Mouse (Mus musculus): Measurements from ENCODE around the gene Imp3. TPM values are rescaled to one million over a fixed set of nuclear protein-coding genes. Genes with fewer than 3 reads are reported as not detected.

Gene Imp3
- total and polyA plus RNA-seq, 3 experiments, result 154 to 160 TPM; not detected in 1

Other genes starting within 250 kb of the Imp3 start
- not detected in 2 replicates for gene Lingo1, start 141.0 kb upstream of the Imp3 start, total RNA-seq (2012; rRNA removed)
- not detected for gene Lingo1, start 141.0 kb upstream of the Imp3 start, polyA plus RNA-seq (2012; ENCODE audit: insufficient read depth in 1 of 2, insufficient read length in 2 of 2, low read depth in 1 of 2, low replicate concordance in 2 of 2, missing spikeins in 1 of 2)
- gene Odf3l1, start 72.8 kb upstream of the Imp3 start, total RNA-seq (2012; rRNA removed), result not detected in 2 replicates
- gene Odf3l1, start 72.8 kb upstream of the Imp3 start, polyA plus RNA-seq (2012; ENCODE audit: insufficient read depth in 1 of 2, insufficient read length in 2 of 2, low read depth in 1 of 2, low replicate concordance in 2 of 2, missing spikeins in 1 of 2), result not detected
- 0.16 and 0.23 TPM in 2 replicates for gene Cspg4, start 72.4 kb upstream of the Imp3 start, total RNA-seq (2012; rRNA removed)
- under 1 TPM in 1 of 2 experiments, not detected in 1; 0.15 TPM for gene Cspg4, start 72.4 kb upstream of the Imp3 start, polyA plus RNA-seq (2012; ENCODE audit: insufficient read depth in 1 of 2, insufficient read length in 2 of 2, low read depth in 1 of 2, low replicate concordance in 2 of 2, missing spikeins in 1 of 2)
- 2.2 and 2.3 TPM in 2 replicates for gene Snx33, start 9.1 kb upstream of the Imp3 start, total RNA-seq (2012; rRNA removed)
- gene Snx33, start 9.1 kb upstream of the Imp3 start, polyA plus RNA-seq (2012; ENCODE audit: insufficient read depth in 1 of 2, insufficient read length in 2 of 2, low read depth in 1 of 2, low replicate concordance in 2 of 2, missing spikeins in 1 of 2), result 1 to 10 TPM in 1 of 2 experiments, not detected in 1; 3.5 TPM
- gene Snupn, start 13.4 kb downstream of the Imp3 start, total RNA-seq (2012; rRNA removed), result 13.0 and 14.6 TPM in 2 replicates
- gene Snupn, start 13.4 kb downstream of the Imp3 start, polyA plus RNA-seq (2012; ENCODE audit: insufficient read depth in 1 of 2, insufficient read length in 2 of 2, low read depth in 1 of 2, low replicate concordance in 2 of 2, missing spikeins in 1 of 2), result 10 to 100 TPM in 1 of 2 experiments, not detected in 1; 14.7 TPM
- gene Ptpn9, start 57.4 kb downstream of the Imp3 start, total RNA-seq (2012; rRNA removed), result 10.6 and 12.0 TPM in 2 replicates
- gene Ptpn9, start 57.4 kb downstream of the Imp3 start, polyA plus RNA-seq (2012; ENCODE audit: insufficient read depth in 1 of 2, insufficient read length in 2 of 2, low read depth in 1 of 2, low replicate concordance in 2 of 2, missing spikeins in 1 of 2), result 10 to 100 TPM in 1 of 2 experiments, not detected in 1; 24.3 TPM
- 27.0 and 37.5 TPM in 2 replicates for gene Sin3a, start 134.6 kb downstream of the Imp3 start, total RNA-seq (2012; rRNA removed)
- gene Sin3a, start 134.6 kb downstream of the Imp3 start, polyA plus RNA-seq (2012; ENCODE audit: insufficient read depth in 1 of 2, insufficient read length in 2 of 2, low read depth in 1 of 2, low replicate concordance in 2 of 2, missing spikeins in 1 of 2), result 100 to 1,000 TPM in 1 of 2 experiments, 10 to 100 TPM in 1; 47.5 to 715 TPM
- 30.5 and 32.2 TPM in 2 replicates for gene Man2c1, start 193.2 kb downstream of the Imp3 start, total RNA-seq (2012; rRNA removed)
- 10 to 100 TPM in 1 of 2 experiments, not detected in 1; 73.7 TPM for gene Man2c1, start 193.2 kb downstream of the Imp3 start, polyA plus RNA-seq (2012; ENCODE audit: insufficient read depth in 1 of 2, insufficient read length in 2 of 2, low read depth in 1 of 2, low replicate concordance in 2 of 2, missing spikeins in 1 of 2)
- gene Neil1, start 210.8 kb downstream of the Imp3 start, total RNA-seq (2012; rRNA removed), result 1.8 TPM in 2 replicates
- 1 to 10 TPM in 1 of 2 experiments, not detected in 1; 4.3 TPM for gene Neil1, start 210.8 kb downstream of the Imp3 start, polyA plus RNA-seq (2012; ENCODE audit: insufficient read depth in 1 of 2, insufficient read length in 2 of 2, low read depth in 1 of 2, low replicate concordance in 2 of 2, missing spikeins in 1 of 2)
- gene Commd4, start 220.9 kb downstream of the Imp3 start, total RNA-seq (2012; rRNA removed), result 77.3 and 90.6 TPM in 2 replicates
- 10 to 100 TPM in 1 of 2 experiments, not detected in 1; 89.7 TPM for gene Commd4, start 220.9 kb downstream of the Imp3 start, polyA plus RNA-seq (2012; ENCODE audit: insufficient read depth in 1 of 2, insufficient read length in 2 of 2, low read depth in 1 of 2, low replicate concordance in 2 of 2, missing spikeins in 1 of 2)